In the genomic region with DNA sequence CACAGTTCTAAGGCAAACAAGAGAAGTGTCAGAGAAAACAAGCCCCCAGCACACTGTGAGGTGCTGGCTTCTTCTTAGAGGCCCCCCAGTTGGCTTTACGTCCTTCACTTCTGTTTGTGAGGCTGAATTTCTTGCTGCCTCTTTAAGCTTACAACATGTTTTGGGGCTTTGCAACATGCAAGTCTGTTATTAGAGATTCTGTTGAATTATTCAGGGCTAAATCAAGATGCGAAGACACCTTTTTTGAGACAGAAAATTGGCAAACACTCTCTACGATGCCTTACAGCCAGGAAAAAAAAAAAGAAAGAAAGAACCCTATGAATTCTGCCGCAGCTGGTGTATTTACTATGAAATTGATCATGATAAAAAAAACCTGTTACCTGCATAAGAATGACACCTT, we compare ENCODE assay signal across 25 mouse cellular contexts.
DNase-seq lines count a peak whose midpoint lies in the region; ATAC-seq and TF ChIP-seq lines count a peak whose summit lies in the region.
"Had no signal": no experiment of that assay in that cellular context is flagged by ENCODE, and none has a peak within 500 bp of the region (broad histone marks: within the 10 kb centered on the region; RNA-seq: fewer than 3 reads in every experiment).

No protein-coding gene starts in this region.

- TF ChIP-seq CTCF in forebrain, postnatal 0 days (IDR thresholded peaks at IDR 0.05; ENCODE audit: low read depth), result no peak
- TF ChIP-seq CTCF in lung, postnatal 0 days (IDR thresholded peaks at IDR 0.05), result no peak

- H3K9me3 ChIP-seq in forebrain, embryonic 14.5 days (replicated peaks; ENCODE audit: control insufficient read depth, low read length), result no peaks in the 10 kb centered on the region
- no peaks in the 10 kb centered on the region for H3K9me3 ChIP-seq in forebrain, embryonic 11.5 days (ENCODE audit: control insufficient read depth, low read length)
- no peaks in the 10 kb centered on the region for H3K9me3 ChIP-seq in forebrain, postnatal 0 days (ENCODE audit: low read length)
- H3K9me3 ChIP-seq in forebrain, embryonic 10.5 days, result no peaks in the 10 kb centered on the region
- no peaks in the 10 kb centered on the region for H3K9me3 ChIP-seq in midbrain, embryonic 11.5 days (ENCODE audit: control insufficient read depth, low read length)
- H3K9me3 ChIP-seq in midbrain, embryonic 13.5 days, result no peaks in the 10 kb centered on the region
- H3K9me3 ChIP-seq in midbrain, embryonic 15.5 days, result no peaks in the 10 kb centered on the region
- H3K9me3 ChIP-seq in lung, postnatal 0 days (ENCODE audit: low read length), result no peaks in the 10 kb centered on the region
- H3K9me3 ChIP-seq: embryonic facial prominence, embryonic 10.5 days; embryonic facial prominence, embryonic 13.5 days; hindbrain, embryonic 12.5 days; hindbrain, embryonic 15.5 days had no signal

- H3K4me3 ChIP-seq in forebrain, embryonic 14.5 days (ENCODE audit: low read depth, low read length), result no peak overlapping the region
- H3K4me3 ChIP-seq in forebrain, embryonic 11.5 days (ENCODE audit: low read depth, low read length), result no peak overlapping the region
- no peak overlapping the region for H3K4me3 ChIP-seq in forebrain, postnatal 0 days (ENCODE audit: low read depth, low read length)
- no peak overlapping the region for H3K4me3 ChIP-seq in forebrain, embryonic 10.5 days
- H3K4me3 ChIP-seq in midbrain, embryonic 11.5 days (ENCODE audit: low read depth, low read length), result no peak overlapping the region
- H3K4me3 ChIP-seq in midbrain, embryonic 13.5 days (replicated peaks), result no peak overlapping the region
- H3K4me3 ChIP-seq in midbrain, embryonic 15.5 days, result no peak overlapping the region
- H3K4me3 ChIP-seq in lung, postnatal 0 days (ENCODE audit: low read depth, low read length), result no peak overlapping the region
- H3K4me3 ChIP-seq: embryonic facial prominence, embryonic 10.5 days; embryonic facial prominence, embryonic 13.5 days; erythroblast, embryonic 14.5 days; gastrocnemius, adult 2 months; hindbrain, embryonic 12.5 days; hindbrain, embryonic 15.5 days had no signal

- H3K27me3 ChIP-seq in forebrain, embryonic 14.5 days (replicated peaks; ENCODE audit: control insufficient read depth, insufficient read depth, low read length), result no peaks in the 10 kb centered on the region
- H3K27me3 ChIP-seq in forebrain, embryonic 11.5 days (ENCODE audit: control insufficient read depth, insufficient read depth, low read length), result no peaks in the 10 kb centered on the region; the same call in 1 of the 2 replicates
- no peaks in the 10 kb centered on the region for H3K27me3 ChIP-seq in forebrain, postnatal 0 days (ENCODE audit: insufficient read depth, low read length)
- H3K27me3 ChIP-seq in forebrain, embryonic 10.5 days (ENCODE audit: poor library complexity, severe bottlenecking), result peaks cover 51% of the 10 kb centered on the region
- H3K27me3 ChIP-seq in midbrain, embryonic 11.5 days (ENCODE audit: control insufficient read depth, insufficient read depth, low read length), result peaks cover 9% of the 10 kb centered on the region; the same call in 1 of the 2 replicates
- H3K27me3 ChIP-seq in midbrain, embryonic 13.5 days, result peaks cover 26% of the 10 kb centered on the region
- peaks cover 7% of the 10 kb centered on the region; the same call in 1 of the 2 replicates for H3K27me3 ChIP-seq in midbrain, embryonic 15.5 days (replicated peaks)
- no peaks in the 10 kb centered on the region for H3K27me3 ChIP-seq in lung, postnatal 0 days (replicated peaks; ENCODE audit: insufficient read depth, low read length)
- H3K27me3 ChIP-seq: hindbrain, embryonic 12.5 days; hindbrain, embryonic 15.5 days had no signal

- WGBS in forebrain, embryonic 14.5 days, result 18% methylated on average over 4 of the region's 4 CpGs
- 48% methylated on average over 4 of the region's 4 CpGs for WGBS in forebrain, embryonic 11.5 days
- WGBS in forebrain, postnatal 0 days, result 10% methylated on average over 4 of the region's 4 CpGs
- 55% methylated on average over 4 of the region's 4 CpGs for WGBS in forebrain, embryonic 10.5 days
- WGBS in midbrain, embryonic 11.5 days, result 19% methylated on average over 4 of the region's 4 CpGs
- WGBS in midbrain, embryonic 13.5 days, result 20% methylated on average over 4 of the region's 4 CpGs
- 9% methylated on average over 4 of the region's 4 CpGs for whole genome bisulfite sequencing in midbrain, embryonic 15.5 days
- 63% methylated on average over 4 of the region's 4 CpGs for WGBS in lung, postnatal 0 days

- no peak overlapping the region for H3K27ac ChIP-seq in forebrain, embryonic 14.5 days (ENCODE audit: low read depth, low read length)
- H3K27ac ChIP-seq in forebrain, embryonic 11.5 days (ENCODE audit: low read depth, low read length), result no peak overlapping the region
- no peak overlapping the region for H3K27ac ChIP-seq in forebrain, postnatal 0 days (ENCODE audit: low read depth, low read length)
- H3K27ac ChIP-seq in forebrain, embryonic 10.5 days, result no peak overlapping the region
- no peak overlapping the region for H3K27ac ChIP-seq in midbrain, embryonic 11.5 days (ENCODE audit: low read depth, low read length)
- H3K27ac ChIP-seq in midbrain, embryonic 13.5 days, result no peak overlapping the region
- 0 out of 2 replicates have a peak overlapping the region, but pooled peaks have one; percentile 56 for H3K27ac ChIP-seq in midbrain, embryonic 15.5 days
- H3K27ac ChIP-seq in lung, postnatal 0 days (ENCODE audit: low read length), result no peak overlapping the region
- H3K27ac ChIP-seq: embryonic facial prominence, embryonic 10.5 days; embryonic facial prominence, embryonic 13.5 days; gastrocnemius, adult 2 months; hindbrain, embryonic 12.5 days; hindbrain, embryonic 15.5 days had no signal

- H3K9ac ChIP-seq in forebrain, embryonic 14.5 days (ENCODE audit: low read length), result no peak overlapping the region
- H3K9ac ChIP-seq in forebrain, embryonic 11.5 days (ENCODE audit: low read length), result no peak overlapping the region
- H3K9ac ChIP-seq in forebrain, postnatal 0 days, result no peak overlapping the region
- no peak overlapping the region for H3K9ac ChIP-seq in midbrain, embryonic 11.5 days (ENCODE audit: low read length)
- no peak overlapping the region for H3K9ac ChIP-seq in midbrain, embryonic 13.5 days (replicated peaks)
- no peak overlapping the region for H3K9ac ChIP-seq in midbrain, embryonic 15.5 days
- no peak overlapping the region for H3K9ac ChIP-seq in lung, postnatal 0 days (replicated peaks; ENCODE audit: low read depth)
- H3K9ac ChIP-seq: embryonic facial prominence, embryonic 13.5 days; hindbrain, embryonic 12.5 days; hindbrain, embryonic 15.5 days had no signal

- H3K4me2 ChIP-seq in forebrain, embryonic 14.5 days (ENCODE audit: low read length), result no peak overlapping the region
- H3K4me2 ChIP-seq in forebrain, embryonic 11.5 days (ENCODE audit: low read depth, low read length, severe bottlenecking), result no peak overlapping the region
- H3K4me2 ChIP-seq in forebrain, postnatal 0 days (ENCODE audit: low read depth), result no peak overlapping the region
- H3K4me2 ChIP-seq in midbrain, embryonic 11.5 days, result no peak overlapping the region
- H3K4me2 ChIP-seq in midbrain, embryonic 13.5 days (replicated peaks), result no peak overlapping the region
- no peak overlapping the region for H3K4me2 ChIP-seq in midbrain, embryonic 15.5 days
- H3K4me2 ChIP-seq in lung, postnatal 0 days (replicated peaks; ENCODE audit: low read depth, low read length), result no peak overlapping the region
- H3K4me2 ChIP-seq: embryonic facial prominence, embryonic 13.5 days; heart, embryonic 11.5 days; hindbrain, embryonic 12.5 days; hindbrain, embryonic 15.5 days had no signal

- no peaks in the 10 kb centered on the region for H3K36me3 ChIP-seq in forebrain, embryonic 14.5 days (ENCODE audit: control insufficient read depth, insufficient read depth, low read length)
- H3K36me3 ChIP-seq in forebrain, embryonic 11.5 days (ENCODE audit: control insufficient read depth, insufficient read depth, low read length), result no peaks in the 10 kb centered on the region
- H3K36me3 ChIP-seq in forebrain, postnatal 0 days (ENCODE audit: insufficient read depth), result no peaks in the 10 kb centered on the region
- no peaks in the 10 kb centered on the region for H3K36me3 ChIP-seq in forebrain, embryonic 10.5 days (replicated peaks)
- H3K36me3 ChIP-seq in midbrain, embryonic 11.5 days (ENCODE audit: control insufficient read depth, insufficient read depth, low read length), result no peaks in the 10 kb centered on the region
- H3K36me3 ChIP-seq in midbrain, embryonic 13.5 days, result no peaks in the 10 kb centered on the region
- no peaks in the 10 kb centered on the region for H3K36me3 ChIP-seq in midbrain, embryonic 15.5 days (replicated peaks)
- no peaks in the 10 kb centered on the region for H3K36me3 ChIP-seq in lung, postnatal 0 days (ENCODE audit: insufficient read depth, low read length)
- H3K36me3 ChIP-seq: embryonic facial prominence, embryonic 10.5 days; embryonic facial prominence, embryonic 13.5 days; hindbrain, embryonic 12.5 days; hindbrain, embryonic 15.5 days had no signal

- no peak for ATAC-seq in forebrain, embryonic 14.5 days
- no peak for ATAC-seq in forebrain, embryonic 11.5 days (replicated peaks; ENCODE audit: low FRiP score)
- no peak; the same call in 1 of the 2 replicates for ATAC-seq in forebrain, postnatal 0 days
- ATAC-seq in midbrain, embryonic 11.5 days (ENCODE audit: low FRiP score), result no peak
- ATAC-seq in midbrain, embryonic 13.5 days, result no peak
- ATAC-seq in midbrain, embryonic 15.5 days (replicated peaks), result no peak
- ATAC-seq in lung, postnatal 0 days, result no peak
- ATAC-seq: activated CD4-positive, CD25-positive, alpha-beta regulatory T cell, adult 4 months; intestine, embryonic 16.5 days had no signal

- peak; percentile 72 for DNase-seq in forebrain, embryonic 14.5 days (ENCODE audit: low spot score)
- DNase-seq in forebrain, embryonic 11.5 days (ENCODE audit: low spot score), result no peak
- DNase-seq in forebrain, postnatal 0 days, result peak; percentile 29
- DNase-seq in forebrain, embryonic 10.5 days (ENCODE audit: extremely low spot score, low spot score), result no peak
- DNase-seq in midbrain, embryonic 11.5 days (ENCODE audit: low spot score, missing footprints), result peak; percentile 90
- no peak for DNase-seq in lung, postnatal 0 days (ENCODE audit: low spot score)
- DNase-seq: adrenal gland, adult 8-10 months; adrenal gland, postnatal 25 days; cerebellum, adult 11 months; cerebellum, adult 2 months; cerebellum, postnatal 10 days; cerebellum, postnatal 36 days; embryo, embryonic 11 days; gastrocnemius, adult 2 months; gastrocnemius, postnatal 14 days had no signal

- no peak for TF ChIP-seq EP300 in lung, postnatal 0 days (IDR thresholded peaks at IDR 0.05)

- peaks cover 6% of the 10 kb centered on the region for H3K4me1 ChIP-seq in forebrain, embryonic 14.5 days (ENCODE audit: control insufficient read depth, insufficient read depth, low read length)
- no peaks in the 10 kb centered on the region for H3K4me1 ChIP-seq in forebrain, embryonic 11.5 days (replicated peaks; ENCODE audit: control insufficient read depth, insufficient read depth, low read length)
- 0 out of 2 replicates have a peak, but pooled peaks cover 3% of the 10 kb centered on the region for H3K4me1 ChIP-seq in forebrain, postnatal 0 days (ENCODE audit: insufficient read depth)
- H3K4me1 ChIP-seq in forebrain, embryonic 10.5 days, result peaks cover 21% of the 10 kb centered on the region
- peaks cover 13% of the 10 kb centered on the region; the same call in 1 of the 2 replicates for H3K4me1 ChIP-seq in midbrain, embryonic 11.5 days (ENCODE audit: control insufficient read depth, insufficient read depth, low read length)
- peaks cover 16% of the 10 kb centered on the region for H3K4me1 ChIP-seq in midbrain, embryonic 13.5 days (replicated peaks)
- H3K4me1 ChIP-seq in midbrain, embryonic 15.5 days, result peaks cover 10% of the 10 kb centered on the region; the same call in 1 of the 2 replicates
- no peaks in the 10 kb centered on the region for H3K4me1 ChIP-seq in lung, postnatal 0 days (ENCODE audit: insufficient read depth, low read depth, low read length)
- H3K4me1 ChIP-seq: embryonic facial prominence, embryonic 10.5 days; embryonic facial prominence, embryonic 13.5 days; hindbrain, embryonic 12.5 days had no signal

Comparison
In these comparisons a context has a peak if more than half of its experiments do, and no peak if none do; other contexts are left out.
1. DNase-seq: peak in forebrain, embryonic 14.5 days (single experiment), forebrain, postnatal 0 days (single experiment) and midbrain, embryonic 11.5 days (single experiment); none in forebrain, embryonic 11.5 days (single experiment), forebrain, embryonic 10.5 days (single experiment) and lung, postnatal 0 days (single experiment).